Mouse (Mus musculus) bone marrow macrophage, adult 2 months (primary cell): ENCODE data around the gene Rpl3.

ENCODE experiments used
- CTCF ChIP-seq: IDR thresholded peaks from 2 replicates; pipeline ENCODE4 v1.5.1; 2012; ENCODE audit warnings: low read depth, mild to moderate bottlenecking, low read length, moderate library complexity
- POLR2A ChIP-seq: IDR thresholded peaks from 2 replicates; pipeline ENCODE4 v1.6.1; 2012; ENCODE audit warnings: mild to moderate bottlenecking, low read depth, low read length, borderline replicate concordance

GRCm38 (mm10) chr15:80119076-80119475 is 27.4 kb upstream of the Rpl3 start:
- TF ChIP-seq CTCF, result no peak
- no peak for TF ChIP-seq POLR2A
